Mouse (Mus musculus) retina, postnatal 7 days (tissue): ENCODE results near the gene C77080.

ENCODE experiments used
- DNase-seq: peaks from one replicate; pipeline ENCODE4 v3.0.0-alpha.2; 2012; ENCODE audit warnings: low read depth, low spot score

C77080 gene

GRCm38 (mm10) chr4:129238579-129239016 is 22.6 kb downstream of the C77080 start:
- DNase-seq: no peak

GRCm38 (mm10) chr4:129237843-129238441 is 23.3 kb downstream of the C77080 start:
- DNase-seq: no peak

DNA sequence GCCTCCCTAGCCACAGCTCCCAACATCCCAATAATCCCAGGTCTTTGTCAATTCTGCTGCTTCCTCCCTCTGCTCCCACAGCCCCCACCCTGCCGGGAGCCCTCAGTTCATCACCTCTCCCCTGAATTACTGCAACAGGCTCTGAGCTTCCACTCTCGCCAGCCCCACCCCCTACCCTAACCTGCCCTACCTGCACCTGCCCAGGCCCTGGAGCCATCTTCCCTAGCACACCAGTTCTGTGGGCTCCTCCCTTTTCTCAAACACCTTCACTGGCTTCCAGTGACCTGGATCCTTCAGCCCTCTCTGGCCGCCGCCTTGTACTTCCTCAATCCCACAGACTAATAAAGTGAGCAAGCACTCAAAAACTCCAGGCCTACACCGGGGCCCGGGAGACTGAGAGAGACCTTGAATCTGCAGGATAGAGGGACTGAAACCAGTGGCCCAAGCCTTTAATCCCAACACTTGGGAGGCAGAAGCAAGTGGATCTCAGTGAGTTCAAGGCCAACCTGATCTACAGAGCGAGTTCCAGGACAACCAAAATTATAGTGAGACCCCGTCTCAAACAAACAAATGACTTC is 24.9 kb downstream of the C77080 start:
- DNase-seq: no peak

GRCm38 (mm10) chr4:129235147-129235546 is 26.1 kb downstream of the C77080 start:
- no peak for DNase-seq

DNA sequence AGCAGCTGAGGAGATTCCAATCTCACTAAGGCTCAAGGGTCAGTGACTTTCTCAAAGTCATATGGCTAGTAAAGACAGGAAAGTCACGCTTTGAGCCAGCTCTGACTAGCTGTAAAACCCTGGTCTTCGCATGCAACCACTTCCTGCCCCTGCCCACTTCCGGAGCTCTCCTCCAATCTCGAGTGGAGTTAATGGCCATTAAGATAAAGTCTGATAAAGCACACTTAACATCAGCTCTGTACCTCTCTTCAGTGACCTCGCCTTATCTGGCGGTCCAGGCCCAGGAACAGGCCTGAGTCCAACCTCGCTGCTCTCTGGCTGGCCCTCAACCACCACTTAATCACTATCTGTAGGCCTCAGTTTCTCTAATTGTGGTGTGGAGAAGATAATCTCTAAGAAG is 26.7 kb downstream of the C77080 start:
- no peak for DNase-seq

DNA sequence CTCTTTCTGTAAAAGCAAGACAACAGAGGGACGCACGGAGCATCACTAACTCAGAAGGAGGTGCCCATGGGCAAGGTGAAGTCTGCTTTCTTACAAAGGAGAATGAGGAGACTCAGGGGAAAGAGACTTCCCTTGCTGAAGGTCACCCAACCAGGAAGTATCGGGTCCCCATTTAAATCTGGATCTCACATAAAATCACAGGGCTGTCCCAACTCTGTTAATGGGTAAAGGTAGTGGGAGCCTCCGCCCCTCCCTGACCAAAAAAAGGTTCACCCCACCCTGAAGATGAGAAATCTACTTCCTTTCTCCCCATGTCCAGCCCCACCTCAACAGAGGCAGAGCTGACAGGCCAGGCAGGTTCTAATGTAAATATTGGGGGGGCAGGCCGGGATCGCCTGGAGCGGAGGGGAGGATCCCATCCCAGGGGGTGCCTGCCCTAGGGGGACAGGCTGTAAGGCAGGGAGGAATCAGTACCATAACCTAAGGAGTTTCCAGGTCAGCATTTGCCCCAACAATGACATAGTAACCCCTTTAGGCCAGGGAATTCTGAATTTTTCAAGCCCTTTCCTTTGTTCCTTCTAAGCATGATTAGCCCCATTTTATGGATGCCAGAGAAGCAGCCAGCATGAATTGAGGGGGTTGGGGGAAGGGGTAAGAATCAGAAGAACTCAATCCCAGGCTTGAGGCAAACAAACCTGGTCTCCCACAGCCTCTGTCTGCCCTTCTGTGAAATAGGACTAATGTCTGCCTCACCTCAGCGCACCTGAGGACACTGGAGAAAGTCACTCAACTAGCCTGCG is 28.4 kb downstream of the C77080 start:
- DNase-seq: no peak

- no peak for DNase-seq
Measured at GRCm38 (mm10) chr4:129231594-129232450, 29.4 kb downstream of the C77080 start.

DNA sequence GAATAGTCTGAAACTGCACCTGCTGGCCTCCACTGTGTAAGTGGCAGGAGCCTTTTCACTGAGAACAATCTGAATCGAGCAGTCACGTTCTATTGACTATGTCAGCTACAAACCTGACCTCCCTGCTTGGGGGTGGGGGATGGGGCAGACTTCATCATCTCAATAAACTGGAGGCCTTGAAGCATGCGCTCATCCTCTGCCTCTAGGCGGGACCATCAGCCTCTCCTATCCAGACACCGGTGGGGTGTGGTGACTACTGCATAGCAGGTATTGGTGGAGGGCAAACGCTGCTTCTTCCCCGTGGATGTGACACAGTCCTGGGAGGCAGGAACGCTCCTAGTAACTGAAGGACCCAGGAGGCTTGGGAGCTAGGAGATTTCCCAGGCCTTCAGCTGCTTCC is 30.3 kb downstream of the C77080 start:
- no peak for DNase-seq

GRCm38 (mm10) chr4:129227985-129228381 is 33.2 kb downstream of the C77080 start:
- no peak for DNase-seq

- DNase-seq: no peak
Measured at GRCm38 (mm10) chr4:129227170-129227984, 33.8 kb downstream of the C77080 start.

- DNase-seq: no peak
Measured at GRCm38 (mm10) chr4:129226441-129226963, 34.7 kb downstream of the C77080 start.

- DNase-seq: no peak
Measured at GRCm38 (mm10) chr4:129225315-129225714, 35.9 kb downstream of the C77080 start.

- no peak for DNase-seq
Measured at GRCm38 (mm10) chr4:129223421-129224281, 37.6 kb downstream of the C77080 start.

DNA sequence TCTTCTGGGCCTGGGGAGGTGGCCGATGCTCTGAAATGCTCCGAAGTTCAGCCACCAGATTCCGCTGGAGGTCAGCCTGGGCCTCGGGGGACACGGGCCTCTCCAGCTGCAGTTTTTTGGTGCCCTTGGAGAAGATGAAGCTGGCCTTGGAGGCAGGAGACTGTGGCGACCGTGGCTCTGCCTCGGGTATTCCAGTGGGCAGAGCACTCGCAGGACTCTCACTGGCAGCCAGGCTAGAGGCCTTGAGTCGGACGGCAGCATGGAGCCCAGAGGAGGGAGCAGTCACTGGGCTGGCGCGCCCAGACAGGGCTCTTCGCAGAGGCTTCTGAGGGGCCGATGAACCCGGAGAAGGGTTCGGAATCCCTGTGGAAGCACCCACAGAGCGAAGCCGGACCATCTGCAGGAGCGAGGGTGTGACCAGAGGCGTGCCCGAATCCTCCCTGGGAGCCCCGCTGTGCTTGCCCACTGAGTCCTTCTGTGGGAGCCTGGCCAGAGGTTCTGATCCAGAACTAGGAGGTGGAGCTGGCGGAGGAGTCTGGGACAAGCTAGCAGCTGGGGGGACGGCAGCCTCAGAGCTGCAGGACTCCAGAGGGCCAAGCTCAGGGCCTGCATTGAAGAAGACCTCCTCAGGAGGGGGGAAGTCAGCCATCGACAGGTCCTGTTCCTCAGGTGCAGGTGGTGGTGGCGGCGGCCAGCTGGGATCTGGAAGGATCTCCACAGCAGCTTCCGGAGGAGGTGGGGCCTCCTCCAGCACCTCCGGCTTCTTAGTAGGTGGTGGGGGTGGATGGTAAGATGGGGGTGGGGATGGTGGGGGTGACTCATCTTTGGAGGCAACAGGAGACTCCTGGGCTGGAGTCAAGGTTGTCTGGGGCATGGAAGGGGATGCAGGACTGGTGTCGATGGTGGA is 38.9 kb downstream of the C77080 start:
- no peak for DNase-seq

GRCm38 (mm10) chr4:129221097-129222010 is 39.9 kb downstream of the C77080 start:
- DNase-seq: no peak

- no peak for DNase-seq
Measured at GRCm38 (mm10) chr4:129220376-129221089, 40.7 kb downstream of the C77080 start.

GRCm38 (mm10) chr4:129219198-129219597 is 42.0 kb downstream of the C77080 start:
- no peak for DNase-seq
